7 mouse cellular contexts compared by ENCODE assay signal in the genomic region with DNA sequence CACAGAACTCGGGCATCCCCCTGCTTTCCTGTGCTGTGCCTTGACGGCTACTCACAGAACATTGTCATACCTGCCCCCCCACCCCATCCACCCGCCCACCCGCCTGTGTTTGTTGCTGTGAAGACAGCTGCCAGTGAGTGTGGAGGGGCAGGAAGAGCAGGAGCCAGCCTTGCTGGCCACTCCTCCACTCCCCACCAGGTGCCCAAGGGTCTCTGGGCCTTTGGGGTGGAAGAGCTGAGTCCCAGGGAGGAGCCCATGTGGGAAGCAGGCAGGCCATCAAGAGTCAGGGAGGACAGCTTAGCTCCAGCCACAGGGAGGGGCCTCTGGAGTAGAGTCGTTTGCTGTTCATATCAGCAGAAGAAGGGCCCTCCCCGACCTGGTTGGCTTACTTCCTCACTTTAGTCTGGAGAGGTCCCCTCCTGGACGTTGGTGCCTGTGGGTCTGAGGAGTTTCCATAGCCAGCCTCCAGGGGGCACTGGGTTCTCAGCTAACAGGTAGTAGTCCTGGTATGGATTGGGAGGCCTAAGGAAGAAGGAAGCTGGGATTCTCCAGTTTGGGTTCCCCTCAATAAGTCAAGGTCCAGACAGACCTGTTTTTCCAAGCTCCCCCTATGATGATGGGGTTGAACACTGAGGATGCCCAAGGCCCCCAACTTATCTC. TPM values are rescaled to one million over a fixed set of nuclear protein-coding genes. Genes with fewer than 3 reads are reported as not detected.
A peak's percentile ranks its signal among the peaks of the same experiment; 100 is the strongest.
DNase-seq lines count a peak whose midpoint lies in the region; ATAC-seq lines count a peak whose summit lies in the region.

No protein-coding gene starts in this region.

- no peak overlapping the region for H3K9ac ChIP-seq in embryonic facial prominence, embryonic 15.5 days
- H3K9ac ChIP-seq in heart, embryonic 14.5 days (ENCODE audit: low read length), result no peak overlapping the region
- no peak overlapping the region for H3K9ac ChIP-seq in lung, embryonic 16.5 days (ENCODE audit: low read length)

- H3K4me3 ChIP-seq in embryonic facial prominence, embryonic 15.5 days (replicated peaks), result no peak overlapping the region
- no peak overlapping the region for H3K4me3 ChIP-seq in heart, embryonic 14.5 days (ENCODE audit: control insufficient read depth in 1 of 2, insufficient read depth in 1 of 2, low read depth in 1 of 2, low read length in 2 of 2)
- no peak overlapping the region for H3K4me3 ChIP-seq in lung, embryonic 16.5 days (ENCODE audit: low read length)

- H3K4me1 ChIP-seq in embryonic facial prominence, embryonic 15.5 days, result no peaks in the 10 kb centered on the region; the same call in 1 of the 2 replicates
- no peaks in the 10 kb centered on the region; a peak in 1 of 4 replicates for H3K4me1 ChIP-seq in heart, embryonic 14.5 days (ENCODE audit: control insufficient read depth in 2 of 2, insufficient read depth in 2 of 2, low read length in 2 of 2)
- no peaks in the 10 kb centered on the region for H3K4me1 ChIP-seq in lung, embryonic 16.5 days (replicated peaks; ENCODE audit: control insufficient read depth, insufficient read depth, low read length)

- 43% methylated on average over 7 of the region's 7 CpGs for WGBS in embryonic facial prominence, embryonic 15.5 days
- 44% methylated on average over 7 of the region's 7 CpGs for WGBS in heart, embryonic 14.5 days
- WGBS in lung, embryonic 16.5 days, result 47% methylated on average over 7 of the region's 7 CpGs

- H3K36me3 ChIP-seq in embryonic facial prominence, embryonic 15.5 days, result peaks cover 14% of the 10 kb centered on the region; the same call in 1 of the 2 replicates
- peaks cover 36% of the 10 kb centered on the region for H3K36me3 ChIP-seq in heart, embryonic 14.5 days (ENCODE audit: control insufficient read depth, insufficient read depth, low read length)
- H3K36me3 ChIP-seq in lung, embryonic 16.5 days (ENCODE audit: control insufficient read depth, insufficient read depth, low read length), result no peaks in the 10 kb centered on the region

- H3K9me3 ChIP-seq in embryonic facial prominence, embryonic 15.5 days (replicated peaks), result no peaks in the 10 kb centered on the region
- no peaks in the 10 kb centered on the region for H3K9me3 ChIP-seq in heart, embryonic 14.5 days (ENCODE audit: control insufficient read depth, low read length)
- H3K9me3 ChIP-seq in lung, embryonic 16.5 days (ENCODE audit: control insufficient read depth, low read length), result no peaks in the 10 kb centered on the region

- H3K27me3 ChIP-seq in embryonic facial prominence, embryonic 15.5 days, result no peaks in the 10 kb centered on the region
- H3K27me3 ChIP-seq in heart, embryonic 14.5 days (ENCODE audit: control insufficient read depth, insufficient read depth, low read length), result no peaks in the 10 kb centered on the region; the same call in 1 of the 2 replicates
- H3K27me3 ChIP-seq in lung, embryonic 16.5 days (ENCODE audit: control insufficient read depth, insufficient read depth, low read depth, low read length), result no peaks in the 10 kb centered on the region

- H3K4me2 ChIP-seq in embryonic facial prominence, embryonic 15.5 days (replicated peaks), result no peak overlapping the region
- H3K4me2 ChIP-seq in heart, embryonic 14.5 days (ENCODE audit: low read length), result no peak overlapping the region
- no peak overlapping the region for H3K4me2 ChIP-seq in lung, embryonic 16.5 days (ENCODE audit: low read depth, low read length)

- H3K27ac ChIP-seq in embryonic facial prominence, embryonic 15.5 days (replicated peaks), result no peak overlapping the region
- H3K27ac ChIP-seq in heart, embryonic 14.5 days (replicated peaks in 1 of 2; ENCODE audit: control insufficient read depth in 1 of 2, insufficient read depth in 1 of 2, low read depth in 2 of 2, low read length in 2 of 2), result no peak overlapping the region
- H3K27ac ChIP-seq in lung, embryonic 16.5 days (ENCODE audit: low read length), result no peak overlapping the region

- peak; percentile 16; the same call in 1 of the 2 replicates for ATAC-seq in embryonic facial prominence, embryonic 15.5 days (ENCODE audit: insufficient number of reproducible peaks, low FRiP score, low TSS enrichment, low read depth)
- ATAC-seq in heart, embryonic 14.5 days (ENCODE audit: insufficient number of reproducible peaks, insufficient read depth, low FRiP score, low read depth), result peak; percentile 45
- peak; percentile 68 for ATAC-seq in lung, embryonic 16.5 days (ENCODE audit: low read depth)

- peak; percentile 49 for DNase-seq in ES-CJ7 (ENCODE audit: low read depth, low spot score)
- peak; percentile 27 for DNase-seq in adrenal gland, adult 8-10 months
- DNase-seq in kidney, postnatal 10 days, result peak; percentile 72
- peak; percentile 52 for DNase-seq in right cerebral cortex, adult 18-20 months

RNA-seq across cellular contexts. Expression of a gene that starts 16.9 kb away (rescaled TPM):
- total RNA-seq in adrenal gland, adult 8-10 months (2022), result 10 to 100 TPM in 3 of 4 experiments, 1 to 10 TPM in 1; 9.8 to 26.5 (median 20.6) TPM
- polyA plus RNA-seq in embryonic facial prominence, embryonic 15.5 days (2015; fragmentation: Nextera tagmentation; extraction: Ambion mirVana), result 12.2 and 14.1 TPM in 2 replicates
- polyA plus RNA-seq in heart, embryonic 14.5 days (2014; fragmentation: Nextera tagmentation; extraction: Ambion mirVana), result 11.4 and 12.7 TPM in 2 replicates
- 6.4 and 7.7 TPM in 2 replicates for polyA plus RNA-seq in lung, embryonic 16.5 days (2015; fragmentation: Nextera tagmentation; extraction: Ambion mirVana)

RNA-seq across cellular contexts. Expression of a gene that starts 38.9 kb away (rescaled TPM):
- 10 to 100 TPM in 3 of 4 experiments, 1 to 10 TPM in 1; 8.8 to 24.6 (median 14.7) TPM for total RNA-seq in adrenal gland, adult 8-10 months (2022)
- polyA plus RNA-seq in embryonic facial prominence, embryonic 15.5 days (2015; fragmentation: Nextera tagmentation; extraction: Ambion mirVana), result 240 and 260 TPM in 2 replicates
- 127 and 144 TPM in 2 replicates for polyA plus RNA-seq in heart, embryonic 14.5 days (2014; fragmentation: Nextera tagmentation; extraction: Ambion mirVana)
- polyA plus RNA-seq in lung, embryonic 16.5 days (2015; fragmentation: Nextera tagmentation; extraction: Ambion mirVana), result 68.5 and 78.8 TPM in 2 replicates

RNA-seq across cellular contexts. Expression of a gene that starts 56.7 kb away (rescaled TPM):
- 10 to 100 TPM in 2 of 4 experiments, 1 to 10 TPM in 2; 3.5 to 14.2 (median 9.0) TPM for total RNA-seq in adrenal gland, adult 8-10 months (2022)
- polyA plus RNA-seq in embryonic facial prominence, embryonic 15.5 days (2015; fragmentation: Nextera tagmentation; extraction: Ambion mirVana), result 9.2 and 9.9 TPM in 2 replicates
- 6.3 and 7.1 TPM in 2 replicates for polyA plus RNA-seq in heart, embryonic 14.5 days (2014; fragmentation: Nextera tagmentation; extraction: Ambion mirVana)
- polyA plus RNA-seq in lung, embryonic 16.5 days (2015; fragmentation: Nextera tagmentation; extraction: Ambion mirVana), result 27.8 and 29.0 TPM in 2 replicates

Comparison
In these comparisons a context has a peak if more than half of its experiments do, and no peak if none do; other contexts are left out.
1. ATAC-seq: peak in every context shown above with its lines; median percentile 68 in lung, embryonic 16.5 days; 45 in heart, embryonic 14.5 days; 16 in embryonic facial prominence, embryonic 15.5 days.